10 mouse cellular contexts compared by ENCODE assay signal in genomic region chr17:66131212-66131611, GRCm38 (mm10). TPM values are rescaled to one million over a fixed set of nuclear protein-coding genes. Genes with fewer than 3 reads are reported as not detected.
DNase-seq lines count a peak whose midpoint lies in the region; ATAC-seq and TF ChIP-seq lines count a peak whose summit lies in the region.
"Had no signal": no experiment of that assay in that cellular context is flagged by ENCODE, and none has a peak within 500 bp of the region (broad histone marks: within the 10 kb centered on the region; RNA-seq: fewer than 3 reads in every experiment).

No protein-coding gene starts in this region.

- intact Hi-C loops in heart, postnatal 14 days (cut with DNase I): no loop called here

- WGBS in midbrain, postnatal 0 days: 93% methylated on average over 4 of the region's 4 CpGs
- WGBS in midbrain, embryonic 13.5 days: 98% methylated on average over 4 of the region's 4 CpGs
- WGBS in intestine, embryonic 16.5 days: 95% methylated on average over 4 of the region's 4 CpGs
- 96% methylated on average over 4 of the region's 4 CpGs for WGBS in forebrain, embryonic 14.5 days

- no peak overlapping the region for H3K9ac ChIP-seq in midbrain, postnatal 0 days (replicated peaks; ENCODE audit: low read length, poor library complexity, severe bottlenecking)
- H3K9ac ChIP-seq in midbrain, embryonic 13.5 days (replicated peaks): no peak overlapping the region
- H3K9ac ChIP-seq in intestine, embryonic 16.5 days (ENCODE audit: low read depth, low read length): no peak overlapping the region
- no peak overlapping the region for H3K9ac ChIP-seq in forebrain, embryonic 14.5 days (ENCODE audit: low read length)

- H3K9me3 ChIP-seq in midbrain, postnatal 0 days (ENCODE audit: low read length): no peaks in the 10 kb centered on the region
- no peaks in the 10 kb centered on the region for H3K9me3 ChIP-seq in midbrain, embryonic 13.5 days
- H3K9me3 ChIP-seq in intestine, embryonic 16.5 days (ENCODE audit: control insufficient read depth, low read length): no peaks in the 10 kb centered on the region
- no peaks in the 10 kb centered on the region for H3K9me3 ChIP-seq in forebrain, embryonic 14.5 days (replicated peaks; ENCODE audit: control insufficient read depth, low read length)
- H3K9me3 ChIP-seq: megakaryocyte, embryonic 14.5 days had no signal

- no peaks in the 10 kb centered on the region for H3K4me1 ChIP-seq in midbrain, postnatal 0 days (ENCODE audit: insufficient read depth, low read length)
- no peaks in the 10 kb centered on the region for H3K4me1 ChIP-seq in midbrain, embryonic 13.5 days (replicated peaks)
- H3K4me1 ChIP-seq in intestine, embryonic 16.5 days (ENCODE audit: control insufficient read depth, insufficient read depth, low read length): no peaks in the 10 kb centered on the region
- no peaks in the 10 kb centered on the region for H3K4me1 ChIP-seq in forebrain, embryonic 14.5 days (ENCODE audit: control insufficient read depth, insufficient read depth, low read length)

- H3K4me2 ChIP-seq in midbrain, postnatal 0 days (ENCODE audit: low read depth, low read length, poor library complexity, severe bottlenecking): no peak overlapping the region
- no peak overlapping the region for H3K4me2 ChIP-seq in midbrain, embryonic 13.5 days (replicated peaks)
- no peak overlapping the region for H3K4me2 ChIP-seq in intestine, embryonic 16.5 days (ENCODE audit: low read depth, low read length)
- H3K4me2 ChIP-seq in forebrain, embryonic 14.5 days (ENCODE audit: low read length): no peak overlapping the region

- H3K27me3 ChIP-seq in midbrain, postnatal 0 days (ENCODE audit: insufficient read depth, low read length): no peaks in the 10 kb centered on the region
- H3K27me3 ChIP-seq in midbrain, embryonic 13.5 days: no peaks in the 10 kb centered on the region
- H3K27me3 ChIP-seq in intestine, embryonic 16.5 days (replicated peaks; ENCODE audit: control insufficient read depth, insufficient read depth, low read length): no peaks in the 10 kb centered on the region
- no peaks in the 10 kb centered on the region for H3K27me3 ChIP-seq in forebrain, embryonic 14.5 days (replicated peaks; ENCODE audit: control insufficient read depth, insufficient read depth, low read length)
- H3K27me3 ChIP-seq: megakaryocyte, embryonic 14.5 days had no signal

- H3K36me3 ChIP-seq in midbrain, postnatal 0 days (ENCODE audit: insufficient read depth, low read length): 0 out of 2 replicates have a peak, but pooled peaks cover 1% of the 10 kb centered on the region
- peaks cover 52% of the 10 kb centered on the region for H3K36me3 ChIP-seq in midbrain, embryonic 13.5 days
- peaks cover 38% of the 10 kb centered on the region for H3K36me3 ChIP-seq in intestine, embryonic 16.5 days (ENCODE audit: control insufficient read depth, insufficient read depth, low read length)
- peaks cover 62% of the 10 kb centered on the region for H3K36me3 ChIP-seq in forebrain, embryonic 14.5 days (ENCODE audit: control insufficient read depth, insufficient read depth, low read length)

- no peak overlapping the region for H3K4me3 ChIP-seq in midbrain, postnatal 0 days (ENCODE audit: low read depth, low read length)
- no peak overlapping the region for H3K4me3 ChIP-seq in midbrain, embryonic 13.5 days (replicated peaks)
- H3K4me3 ChIP-seq in intestine, embryonic 16.5 days (ENCODE audit: low read length): no peak overlapping the region
- no peak overlapping the region for H3K4me3 ChIP-seq in forebrain, embryonic 14.5 days (ENCODE audit: low read depth, low read length)
- H3K4me3 ChIP-seq: megakaryocyte, embryonic 14.5 days had no signal

- ATAC-seq in midbrain, postnatal 0 days (ENCODE audit: low FRiP score): no peak
- ATAC-seq in midbrain, embryonic 13.5 days: no peak
- 0 out of 2 replicates have a peak, but pooled peaks have one; percentile 42 for ATAC-seq in intestine, embryonic 16.5 days
- no peak for ATAC-seq in forebrain, embryonic 14.5 days

- peak; percentile 31; the same call in 1 of the 2 replicates for TF ChIP-seq CTCF in midbrain, postnatal 0 days (IDR thresholded peaks at IDR 0.05)

- H3K27ac ChIP-seq in midbrain, postnatal 0 days (ENCODE audit: low read depth, low read length): no peak overlapping the region
- H3K27ac ChIP-seq in midbrain, embryonic 13.5 days: no peak overlapping the region
- no peak overlapping the region for H3K27ac ChIP-seq in intestine, embryonic 16.5 days (ENCODE audit: low read length)
- H3K27ac ChIP-seq in forebrain, embryonic 14.5 days (ENCODE audit: low read depth, low read length): no peak overlapping the region

- no peak for DNase-seq in midbrain, postnatal 0 days (ENCODE audit: low spot score)
- peak; percentile 89 for DNase-seq in ZHBTc4 (ENCODE audit: low read depth, low spot score)
- DNase-seq in thymus, postnatal 14 days: peak; percentile 61
- DNase-seq in right cerebral cortex, postnatal 10 days (ENCODE audit: low spot score in 2 of 2): no peak
- DNase-seq in heart, postnatal 14 days: no peak
- no peak for DNase-seq in forebrain, embryonic 14.5 days (ENCODE audit: low spot score)
- DNase-seq: spleen, adult 18-20 months had no signal

RNA-seq across cellular contexts. Expression of gene Ddx11, which starts 7.9 kb away (rescaled TPM):
- 5.6 and 6.7 TPM in 2 replicates for total RNA-seq in midbrain, postnatal 0 days (2014; rRNA removed)
- 2.2 and 2.5 TPM in 2 replicates for polyA plus RNA-seq in midbrain, postnatal 0 days (2015; fragmentation: Nextera tagmentation; extraction: Ambion mirVana)
- 8.3 and 10.2 TPM in 2 replicates for polyA plus RNA-seq in midbrain, embryonic 13.5 days (2015; fragmentation: Nextera tagmentation; extraction: Ambion mirVana)
- 12.9 and 13.1 TPM in 2 replicates for polyA plus RNA-seq in intestine, embryonic 16.5 days (2015; fragmentation: Nextera tagmentation; extraction: Ambion mirVana)
- total RNA-seq in heart, postnatal 14 days (2021): 1 to 10 TPM; 1.2 to 2.0 TPM
- polyA plus RNA-seq in forebrain, embryonic 14.5 days (2014; fragmentation: Nextera tagmentation; extraction: Ambion mirVana): 4.3 and 5.6 TPM in 2 replicates

RNA-seq across cellular contexts. Expression of gene Washc1, which starts 19.9 kb away (rescaled TPM):
- total RNA-seq in midbrain, postnatal 0 days (2014; rRNA removed): 44.1 and 54.8 TPM in 2 replicates
- polyA plus RNA-seq in midbrain, postnatal 0 days (2015; fragmentation: Nextera tagmentation; extraction: Ambion mirVana): 41.7 and 43.8 TPM in 2 replicates
- 39.7 and 40.2 TPM in 2 replicates for polyA plus RNA-seq in midbrain, embryonic 13.5 days (2015; fragmentation: Nextera tagmentation; extraction: Ambion mirVana)
- polyA plus RNA-seq in intestine, embryonic 16.5 days (2015; fragmentation: Nextera tagmentation; extraction: Ambion mirVana): 41.1 and 41.9 TPM in 2 replicates
- 10 to 100 TPM; 22.4 to 22.5 TPM for total RNA-seq in heart, postnatal 14 days (2021)
- polyA plus RNA-seq in forebrain, embryonic 14.5 days (2014; fragmentation: Nextera tagmentation; extraction: Ambion mirVana): 35.6 and 42.7 TPM in 2 replicates

RNA-seq across cellular contexts. Expression of gene Ndufv2, which starts 29.9 kb away (rescaled TPM):
- total RNA-seq in midbrain, postnatal 0 days (2014; rRNA removed): 111 and 125 TPM in 2 replicates
- 419 and 445 TPM in 2 replicates for polyA plus RNA-seq in midbrain, postnatal 0 days (2015; fragmentation: Nextera tagmentation; extraction: Ambion mirVana)
- 347 and 349 TPM in 2 replicates for polyA plus RNA-seq in midbrain, embryonic 13.5 days (2015; fragmentation: Nextera tagmentation; extraction: Ambion mirVana)
- 442 and 463 TPM in 2 replicates for polyA plus RNA-seq in intestine, embryonic 16.5 days (2015; fragmentation: Nextera tagmentation; extraction: Ambion mirVana)
- 1,000 to 10,000 TPM; 1,081 to 1,118 TPM for total RNA-seq in heart, postnatal 14 days (2021)
- polyA plus RNA-seq in forebrain, embryonic 14.5 days (2014; fragmentation: Nextera tagmentation; extraction: Ambion mirVana): 378 and 456 TPM in 2 replicates

RNA-seq across cellular contexts. Expression of gene Ankrd12, which starts 54.3 kb away (rescaled TPM):
- 63.4 and 63.5 TPM in 2 replicates for total RNA-seq in midbrain, postnatal 0 days (2014; rRNA removed)
- 205 and 229 TPM in 2 replicates for polyA plus RNA-seq in midbrain, postnatal 0 days (2015; fragmentation: Nextera tagmentation; extraction: Ambion mirVana)
- 118 and 132 TPM in 2 replicates for polyA plus RNA-seq in midbrain, embryonic 13.5 days (2015; fragmentation: Nextera tagmentation; extraction: Ambion mirVana)
- 24.4 and 24.9 TPM in 2 replicates for polyA plus RNA-seq in intestine, embryonic 16.5 days (2015; fragmentation: Nextera tagmentation; extraction: Ambion mirVana)
- total RNA-seq in heart, postnatal 14 days (2021): 10 to 100 TPM; 15.2 to 15.7 TPM
- 83.0 and 111 TPM in 2 replicates for polyA plus RNA-seq in forebrain, embryonic 14.5 days (2014; fragmentation: Nextera tagmentation; extraction: Ambion mirVana)

Comparison
In these comparisons a context has a peak if more than half of its experiments do, and no peak if none do; other contexts are left out.
1. DNase-seq: peak in ZHBTc4 (single experiment) and thymus, postnatal 14 days (single experiment); none in midbrain, postnatal 0 days (single experiment), right cerebral cortex, postnatal 10 days (0 of 2), heart, postnatal 14 days (0 of 2) and forebrain, embryonic 14.5 days (single experiment).